Mouse (Mus musculus): Measurements from ENCODE around the gene Tcaf3.

The Tcaf3 gene

DNA sequence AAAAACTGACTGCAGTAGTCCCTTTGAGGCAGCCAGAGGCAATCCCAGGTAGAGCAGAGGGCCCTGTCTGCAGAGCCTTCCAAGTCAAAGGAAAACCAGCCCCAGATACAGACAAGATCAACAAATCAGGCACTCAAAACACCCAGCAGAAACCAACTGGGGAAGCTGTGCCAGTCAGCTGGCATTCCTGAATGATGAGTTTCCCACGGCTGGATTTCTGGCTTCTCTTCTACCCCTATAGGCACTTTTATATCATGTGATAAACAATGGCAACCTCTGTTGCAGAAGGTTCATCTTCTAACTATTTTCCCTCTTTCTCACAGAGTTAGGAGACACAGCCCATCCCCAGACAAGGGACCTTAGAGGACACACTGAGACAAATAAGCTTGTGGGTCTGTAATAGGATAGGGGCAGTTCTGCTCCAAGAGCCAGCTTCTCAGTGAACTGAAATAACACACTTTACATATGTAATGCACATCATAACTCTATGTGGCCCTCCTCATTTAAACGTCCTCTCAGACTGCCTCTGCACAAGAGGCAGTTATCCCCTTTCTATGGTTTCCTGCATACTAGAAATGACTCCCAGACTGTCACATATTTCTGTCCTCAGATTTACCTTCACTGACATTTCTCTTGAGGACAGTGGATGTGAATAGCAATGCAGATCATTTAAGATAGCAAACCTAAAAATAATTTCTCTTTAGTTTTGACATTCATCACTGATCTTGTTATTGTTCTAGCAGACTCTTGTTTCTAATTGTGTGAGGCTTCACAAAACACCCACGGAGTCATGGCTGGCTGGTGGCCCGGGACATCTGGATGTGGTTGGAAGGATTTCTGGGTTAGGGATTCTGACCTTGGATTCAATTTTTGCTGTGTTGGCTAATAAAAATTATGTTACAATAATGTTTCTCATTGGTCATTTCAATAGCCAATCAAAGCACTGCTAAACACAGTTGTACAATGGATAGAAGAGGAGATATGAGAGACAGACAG is 55.2 kb downstream of the Tcaf3 start:
- no peak for DNase-seq (ENCODE audit: low read depth, low spot score)

DNA sequence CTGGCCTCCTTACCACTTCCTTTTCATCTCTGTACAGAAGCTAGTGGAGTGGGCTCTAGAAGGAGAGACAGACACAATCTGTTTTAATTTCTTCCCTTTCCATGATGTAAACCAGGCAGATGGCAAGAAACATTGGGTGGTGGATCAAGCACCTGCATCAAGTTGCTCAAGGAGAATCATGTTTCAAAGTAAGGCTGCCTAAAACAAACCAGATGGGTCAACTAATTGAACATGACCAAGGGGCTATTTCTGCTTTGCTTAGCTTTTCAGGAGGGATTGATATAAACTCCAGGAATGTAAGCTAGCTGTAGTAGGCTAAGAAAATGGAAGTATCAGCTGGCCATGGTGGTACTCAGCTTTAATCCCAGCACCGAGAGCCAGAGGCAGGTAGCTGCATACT is 56.8 kb downstream of the Tcaf3 start:
- no peak for DNase-seq (ENCODE audit: low read depth, low spot score)

DNA sequence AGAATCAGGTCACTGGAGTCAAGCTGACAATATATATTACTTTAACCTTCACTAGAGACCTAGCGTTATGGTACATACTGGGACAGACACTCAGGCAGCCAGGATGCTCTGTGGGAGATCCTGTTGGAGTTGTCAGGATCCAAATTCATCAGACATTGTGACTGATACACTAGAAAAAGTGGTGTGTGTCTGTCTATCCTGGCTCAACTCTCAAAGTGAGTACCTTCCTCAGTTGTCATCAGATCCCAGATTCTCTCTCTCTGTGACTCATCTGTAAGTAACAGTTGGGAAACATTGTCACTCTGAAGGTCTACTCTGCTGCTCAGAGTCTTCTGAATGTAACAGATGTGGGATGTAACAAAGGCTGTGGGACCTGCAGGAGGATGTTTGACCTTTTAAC is 57.8 kb downstream of the Tcaf3 start:
- no peak for DNase-seq (ENCODE audit: low read depth, low spot score)
